Mouse (Mus musculus) bone marrow macrophage, adult 2 months (primary cell): ENCODE data around the gene Eftud2.

Experiments used
- CTCF ChIP-seq: IDR thresholded peaks from 2 replicates; pipeline ENCODE4 v1.5.1; 2012; ENCODE audit warnings: low read depth, mild to moderate bottlenecking, low read length, moderate library complexity
- POLR2A ChIP-seq: IDR thresholded peaks from 2 replicates; pipeline ENCODE4 v1.6.1; 2012; ENCODE audit warnings: mild to moderate bottlenecking, low read depth, low read length, borderline replicate concordance

GRCm38 (mm10) chr11:102858951-102859350, 21.8 kb downstream of the Eftud2 start:
- no peak for TF ChIP-seq CTCF
- no peak for TF ChIP-seq POLR2A
